Mouse (Mus musculus) MEL-GATA-1-ER (cell line): ENCODE data around the gene Sema6d.
A peak's percentile ranks its signal among the peaks of the same experiment; 100 is the strongest.

Experiments
- DNase-seq: peaks from one replicate; pipeline ENCODE4 v3.0.0-alpha.2; 2012; ENCODE audit warnings: low read depth; ENCODE audit errors: extremely low read depth

Gene Sema6d

DNA sequence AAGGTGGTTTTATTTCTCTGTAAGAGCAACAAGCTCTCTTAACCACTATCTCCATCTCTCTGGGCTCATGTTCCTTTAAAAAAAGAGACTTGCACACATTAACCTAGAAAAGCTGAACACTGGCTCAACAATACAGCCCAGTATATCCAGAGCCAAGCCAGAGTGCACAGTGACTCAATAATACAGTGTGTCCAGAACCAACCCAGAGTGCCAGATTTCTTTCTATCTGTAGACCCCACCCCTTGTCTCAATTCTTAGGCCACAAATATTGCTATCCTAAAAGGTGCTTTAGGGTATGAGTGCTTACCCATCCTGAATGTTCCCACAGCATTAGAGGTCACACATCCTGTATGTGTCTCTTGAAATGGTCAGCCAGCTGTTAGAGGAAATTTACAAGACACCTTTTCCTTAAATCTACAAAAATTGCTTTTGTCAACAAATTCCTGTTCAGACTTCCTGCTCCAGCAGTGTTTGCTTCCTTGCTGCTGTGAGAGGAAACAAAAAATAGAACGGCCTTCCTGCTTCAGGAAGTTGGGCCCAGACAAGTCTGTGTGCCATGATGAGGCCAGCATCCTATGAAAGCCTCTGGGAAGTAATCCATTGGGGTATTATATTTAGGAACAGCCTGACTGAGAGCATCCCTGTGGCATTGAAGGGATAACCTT, 465.1 kb downstream of the Sema6d start:
- no peak for DNase-seq

DNA sequence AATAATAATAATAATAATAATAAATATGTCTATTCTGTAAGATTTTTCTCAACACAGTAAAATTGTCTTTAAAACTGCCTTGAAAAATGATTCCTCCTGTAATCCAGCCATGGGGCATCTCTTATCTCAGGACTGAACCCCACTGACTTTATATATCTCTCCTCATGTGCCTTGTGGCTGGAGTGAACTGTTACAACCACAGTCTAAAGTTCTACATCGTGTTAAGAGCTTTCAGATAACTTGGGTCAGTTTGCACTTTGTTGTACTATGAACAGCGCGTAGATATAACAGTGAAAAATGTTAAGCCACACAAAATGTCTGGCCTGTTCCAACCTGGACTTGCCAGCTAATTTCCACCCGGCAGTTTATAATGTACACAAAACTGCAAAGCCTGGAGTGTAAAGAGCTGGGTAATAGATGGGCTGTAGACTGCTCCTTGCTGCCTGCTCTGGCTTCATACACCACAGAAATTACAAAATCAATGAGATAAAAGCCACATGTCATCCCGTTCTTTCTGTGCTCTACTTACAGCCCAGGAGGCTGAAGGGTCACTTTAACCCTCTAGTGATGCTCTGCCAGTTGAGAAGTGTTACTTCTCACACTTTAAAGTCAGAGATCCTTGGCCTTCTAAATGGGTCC, 467.2 kb downstream of the Sema6d start:
- no peak for DNase-seq

DNA sequence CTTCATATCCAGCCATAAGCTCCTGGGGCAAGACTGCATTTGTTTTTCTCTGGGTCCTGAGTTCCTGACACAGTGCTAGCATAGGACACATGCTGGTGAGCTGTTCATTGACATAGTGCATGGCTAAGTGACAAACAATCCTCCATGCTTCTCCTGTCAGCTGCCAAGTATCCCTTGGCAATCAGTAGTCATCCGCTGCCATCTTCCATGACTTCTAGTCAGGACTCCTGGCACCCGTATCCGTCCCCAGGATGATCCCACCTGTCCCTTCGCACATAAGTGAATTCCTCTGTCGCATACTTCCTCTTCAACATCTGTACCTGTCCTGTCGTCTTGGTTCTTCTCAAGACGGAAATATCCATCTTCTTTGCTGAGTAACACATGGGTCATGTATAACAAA, 468.3 kb downstream of the Sema6d start:
- DNase-seq, result no peak

DNA sequence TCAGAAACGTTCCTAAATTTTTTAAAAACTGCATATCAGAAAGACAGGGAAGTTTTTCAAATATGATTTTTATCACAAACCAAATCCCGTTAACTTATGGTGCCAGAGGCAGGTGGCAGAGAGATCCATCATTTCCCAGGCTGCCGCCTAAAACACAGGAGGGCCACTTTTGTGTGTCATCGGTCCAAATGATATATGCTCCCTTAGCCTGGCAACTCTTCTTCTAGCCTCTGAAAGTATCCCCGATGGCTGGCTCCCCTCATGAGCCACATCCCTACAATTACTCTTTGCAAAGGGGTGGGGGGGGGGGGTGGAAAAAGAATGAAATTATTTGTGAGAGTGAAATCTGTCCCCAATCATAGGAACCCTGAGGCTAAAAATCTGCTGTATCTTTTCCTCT, 471.9 kb downstream of the Sema6d start:
- DNase-seq, result no peak

DNA sequence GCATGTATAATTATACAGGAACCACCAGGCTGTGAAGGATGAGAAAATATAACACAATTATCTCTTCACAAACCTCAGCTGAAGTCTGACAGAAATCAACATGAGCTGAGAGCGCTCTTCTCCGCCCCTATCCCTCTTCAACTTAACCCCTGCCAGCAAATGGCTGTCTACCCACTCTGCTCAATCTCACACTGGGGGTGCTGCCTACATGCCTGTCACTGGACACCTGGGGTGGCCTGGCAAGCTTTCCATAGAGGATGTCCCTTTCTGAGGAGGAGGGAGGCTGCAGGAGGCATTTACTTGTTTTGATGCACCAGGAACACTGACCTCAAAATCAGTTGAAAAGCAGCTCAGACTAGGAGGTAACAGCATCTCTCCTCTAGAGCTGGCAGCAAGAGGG, 472.3 kb downstream of the Sema6d start:
- DNase-seq, result no peak

DNA sequence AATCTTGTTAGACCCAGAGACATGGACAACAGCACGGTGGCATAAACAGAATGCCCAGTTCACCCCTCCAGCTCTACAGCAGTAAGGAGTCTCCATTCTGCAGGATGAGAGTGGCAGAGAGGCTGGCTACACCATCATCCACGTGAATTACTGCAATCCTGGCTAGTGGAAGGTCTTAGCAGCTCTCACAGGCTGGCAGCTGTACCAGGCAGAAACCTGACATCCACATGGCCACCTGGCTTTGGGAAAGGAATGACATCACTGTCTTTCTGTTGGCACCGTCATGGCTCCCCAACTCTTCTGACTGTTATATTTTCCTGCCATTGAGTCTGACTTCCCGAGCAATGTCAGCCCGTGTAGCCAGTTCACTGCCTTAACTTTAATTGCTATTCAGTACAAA, 474.0 kb downstream of the Sema6d start:
- DNase-seq, result no peak

DNA sequence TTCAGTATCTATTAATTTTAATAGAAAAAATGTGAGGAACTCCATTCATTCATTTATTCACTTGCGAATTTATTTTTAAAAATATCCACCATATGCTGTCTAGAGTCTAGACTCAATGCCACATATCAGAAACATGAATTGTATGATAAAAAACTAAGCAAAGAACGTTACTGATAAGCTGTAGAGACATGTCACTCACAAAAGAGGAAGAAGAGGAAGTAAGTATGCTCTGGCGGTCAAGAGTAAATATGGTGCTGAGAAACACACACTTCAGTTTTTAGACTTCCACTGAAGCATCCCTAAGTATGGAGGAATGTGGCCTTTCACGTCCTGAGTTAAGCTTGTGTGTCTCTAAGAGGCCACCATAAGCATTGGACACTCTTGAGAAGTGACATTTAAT, 484.0 kb downstream of the Sema6d start:
- DNase-seq, result peak; percentile 11

DNA sequence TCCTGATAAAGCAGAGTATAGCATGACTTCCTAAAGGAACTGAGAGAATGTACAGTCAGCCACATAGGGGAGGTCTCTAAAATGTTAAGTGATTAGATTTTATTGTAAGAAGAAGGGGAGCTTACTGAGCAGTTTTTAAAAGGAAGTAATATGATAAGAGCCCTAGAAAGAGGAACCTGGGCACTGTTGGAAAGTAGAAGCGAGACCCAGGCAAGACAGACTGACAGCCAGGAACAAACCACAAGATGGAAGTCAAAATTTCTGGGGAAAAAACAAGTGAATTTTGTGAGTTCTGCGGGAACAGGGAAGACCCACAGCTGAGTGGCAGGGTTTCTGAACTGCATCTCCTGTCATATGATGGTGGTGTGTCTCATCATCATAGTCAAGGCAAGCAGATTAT, 486.3 kb downstream of the Sema6d start:
- peak; percentile 65 for DNase-seq

DNA sequence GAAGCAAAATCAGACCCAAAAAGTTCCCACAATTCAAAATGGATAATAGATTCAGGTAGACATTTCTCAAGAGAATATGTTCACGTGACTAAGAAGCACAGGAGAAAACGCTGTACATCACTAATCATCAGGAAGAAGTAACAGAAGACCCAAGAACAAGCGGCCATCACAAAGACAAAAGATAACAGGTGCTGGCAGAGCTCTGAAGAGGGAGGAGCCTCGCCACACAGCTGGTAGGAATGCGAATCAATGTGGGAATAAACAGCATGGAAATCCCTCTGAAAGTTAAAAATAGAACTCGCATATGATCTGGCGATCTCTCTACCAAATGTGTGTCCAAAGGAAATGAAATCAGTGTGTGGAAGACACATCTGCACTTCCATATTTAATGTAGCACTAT, 493.8 kb downstream of the Sema6d start:
- DNase-seq, result no peak

DNA sequence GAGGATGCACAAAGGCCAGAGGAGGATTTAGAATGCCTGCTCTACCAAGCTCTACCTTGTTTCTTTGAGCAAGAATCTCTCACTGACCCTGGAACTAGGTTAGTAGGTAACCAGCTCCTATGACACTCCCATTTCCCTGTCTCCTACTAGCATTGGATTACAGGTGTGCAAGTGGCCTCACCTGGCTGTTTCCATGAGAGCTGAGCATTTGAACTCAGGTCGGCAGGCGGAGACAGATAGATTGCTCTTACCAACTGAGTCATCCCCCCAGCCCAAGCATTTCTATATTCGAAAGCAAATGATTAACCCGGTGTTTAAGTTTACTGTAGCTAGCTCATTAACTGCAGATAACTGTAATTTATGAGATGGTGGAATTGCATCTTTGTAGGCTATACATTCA, 503.0 kb downstream of the Sema6d start:
- DNase-seq, result no peak

DNA sequence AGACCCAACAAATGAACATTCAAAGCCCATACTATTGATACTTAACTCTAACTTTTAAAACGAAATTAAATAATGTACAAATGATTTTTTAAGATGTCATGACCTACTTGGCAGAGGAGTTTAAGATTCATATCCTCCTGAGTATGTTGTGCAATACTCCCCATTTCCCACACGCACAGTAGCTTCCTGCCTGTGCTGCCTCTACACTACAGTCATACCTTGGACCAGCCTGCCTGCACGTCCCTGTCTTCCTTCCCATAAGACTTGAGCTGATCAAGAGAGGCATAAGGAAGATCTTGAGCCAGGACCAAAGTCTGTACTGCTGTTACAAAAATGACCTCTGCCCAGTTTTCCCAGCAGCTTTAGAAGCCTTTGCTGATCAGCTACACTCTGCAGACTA, 509.2 kb downstream of the Sema6d start:
- DNase-seq, result no peak

DNA sequence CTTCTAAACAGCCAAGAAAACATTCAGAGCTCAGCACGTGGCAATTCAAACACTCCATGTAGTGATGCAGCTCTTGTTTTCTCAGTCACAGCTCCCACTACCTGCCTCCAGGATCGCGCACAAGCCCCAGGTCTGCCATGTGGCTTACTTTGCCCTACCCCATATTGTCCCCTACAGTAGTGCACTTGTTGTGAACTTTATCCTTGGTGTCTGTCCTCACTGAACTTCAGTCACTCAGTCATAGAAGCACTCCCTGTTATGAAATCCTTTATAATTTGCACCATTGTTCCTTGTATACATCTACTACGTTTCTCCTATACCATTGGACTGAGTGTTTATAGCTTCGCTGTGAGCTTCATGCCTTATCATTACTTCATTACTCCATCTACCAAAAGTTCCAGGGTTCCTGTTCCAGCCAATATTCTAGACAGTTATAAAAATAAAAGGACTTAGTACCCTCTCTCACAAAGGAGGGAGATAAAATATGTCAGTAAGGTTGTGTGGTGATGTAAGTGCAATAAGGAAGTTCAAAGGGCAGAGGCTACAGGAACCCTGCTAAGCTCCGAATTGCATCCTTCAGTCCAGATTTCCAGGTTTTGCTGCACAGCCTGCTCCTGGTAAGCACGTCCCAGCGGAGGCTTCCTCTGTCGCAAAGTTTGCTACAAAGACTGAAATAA, 512.1 kb downstream of the Sema6d start:
- no peak for DNase-seq

DNA sequence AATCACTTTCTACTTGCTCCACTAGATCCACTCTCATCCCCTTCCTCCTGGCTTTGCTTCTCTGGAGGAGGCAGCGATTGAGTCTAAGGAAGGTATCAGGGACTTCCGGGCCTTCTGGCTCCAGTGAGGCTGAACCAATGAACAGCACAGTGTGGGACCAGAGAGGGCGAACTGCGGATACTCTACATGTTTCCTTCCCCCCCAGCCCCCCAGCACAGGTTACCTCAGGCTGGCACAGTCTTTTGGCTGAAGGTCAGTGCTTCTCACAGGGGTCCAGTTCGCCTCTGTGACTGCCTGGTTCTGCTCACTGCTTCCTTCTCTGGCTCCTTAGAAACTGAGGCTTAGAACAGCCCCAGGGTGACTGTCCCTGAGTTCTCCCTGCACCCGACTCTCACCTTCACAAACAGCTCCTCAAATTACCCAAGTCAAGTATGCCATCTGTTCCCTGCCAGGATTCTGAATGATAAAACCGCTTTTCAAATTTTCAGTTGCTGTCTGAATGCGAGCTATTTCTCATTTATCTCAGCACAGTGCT, 512.7 kb downstream of the Sema6d start:
- DNase-seq, result no peak

DNA sequence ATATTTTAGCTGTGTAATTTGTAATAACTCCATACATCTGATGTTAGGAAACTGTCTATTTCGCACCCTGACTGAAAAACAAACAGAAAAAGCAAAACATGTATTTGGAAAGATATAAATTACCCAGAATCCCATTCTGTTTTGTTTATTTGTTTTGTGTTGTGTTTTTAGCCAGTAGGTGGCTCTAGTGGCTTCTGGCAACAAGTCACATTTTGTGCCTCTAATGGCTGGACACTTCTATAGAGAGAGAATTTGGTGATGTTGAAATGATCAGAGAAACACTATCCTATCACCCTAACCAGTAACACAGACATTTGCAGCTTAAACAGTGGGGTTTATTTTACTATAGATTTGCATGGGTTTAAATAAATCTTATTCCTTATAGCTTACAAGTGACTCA, 515.6 kb downstream of the Sema6d start:
- no peak for DNase-seq

DNA sequence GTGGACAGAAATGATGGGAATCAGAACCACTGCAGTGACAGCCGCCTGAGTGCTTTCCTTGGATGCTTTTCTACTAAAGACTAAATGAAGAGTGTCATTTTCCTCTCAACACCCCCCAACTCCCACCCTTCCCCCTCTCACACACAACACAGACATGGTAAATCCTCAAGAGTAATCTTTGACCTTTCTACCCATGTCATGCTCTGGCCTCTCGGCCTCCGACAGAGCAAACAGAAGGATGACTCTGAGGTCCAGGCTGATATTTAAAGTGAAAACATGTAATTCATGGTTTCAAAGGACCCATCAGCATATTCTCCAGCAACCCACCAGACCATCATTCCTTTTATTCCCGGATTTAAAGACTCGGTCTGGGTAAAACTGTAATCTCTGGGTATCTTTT, 518.2 kb downstream of the Sema6d start:
- DNase-seq, result no peak

DNA sequence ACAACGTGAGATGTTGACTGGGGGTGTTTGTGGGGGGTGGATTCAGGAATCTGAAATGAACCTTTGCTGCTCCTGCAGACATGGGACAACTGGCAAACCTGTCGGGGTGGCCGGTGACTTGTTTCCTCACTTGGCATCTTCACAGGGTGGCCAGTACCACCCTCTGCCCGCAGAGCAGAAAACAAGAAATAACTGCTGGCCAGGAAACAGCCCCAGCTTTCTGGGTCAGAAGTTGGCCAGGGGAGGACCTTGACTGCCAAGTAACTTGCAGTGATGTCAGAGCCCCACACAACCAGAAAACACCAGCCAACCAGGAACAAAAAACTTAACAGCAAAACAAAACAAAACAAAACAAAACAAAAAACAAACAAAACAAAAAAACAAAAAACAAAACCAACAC, 518.8 kb downstream of the Sema6d start:
- no peak for DNase-seq

DNA sequence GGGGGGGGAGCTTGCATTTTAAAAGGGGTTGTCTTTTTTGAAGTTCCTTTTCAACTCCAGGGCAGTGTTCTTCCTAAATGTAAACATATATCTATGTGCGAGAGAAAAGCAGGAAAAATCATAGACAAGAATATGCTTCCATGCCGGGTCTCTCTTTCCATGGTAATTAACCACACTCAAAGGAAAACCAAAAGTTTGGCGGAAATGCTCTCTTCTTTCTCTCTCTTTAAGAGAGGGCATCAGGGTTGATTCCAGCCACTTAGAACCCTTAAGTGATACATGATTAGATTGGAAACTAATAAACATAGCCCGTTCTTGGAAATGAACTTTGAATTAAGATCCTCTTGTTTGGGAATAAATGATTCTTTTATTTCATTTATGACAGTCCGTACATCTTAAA, 519.2 kb downstream of the Sema6d start:
- no peak for DNase-seq

DNA sequence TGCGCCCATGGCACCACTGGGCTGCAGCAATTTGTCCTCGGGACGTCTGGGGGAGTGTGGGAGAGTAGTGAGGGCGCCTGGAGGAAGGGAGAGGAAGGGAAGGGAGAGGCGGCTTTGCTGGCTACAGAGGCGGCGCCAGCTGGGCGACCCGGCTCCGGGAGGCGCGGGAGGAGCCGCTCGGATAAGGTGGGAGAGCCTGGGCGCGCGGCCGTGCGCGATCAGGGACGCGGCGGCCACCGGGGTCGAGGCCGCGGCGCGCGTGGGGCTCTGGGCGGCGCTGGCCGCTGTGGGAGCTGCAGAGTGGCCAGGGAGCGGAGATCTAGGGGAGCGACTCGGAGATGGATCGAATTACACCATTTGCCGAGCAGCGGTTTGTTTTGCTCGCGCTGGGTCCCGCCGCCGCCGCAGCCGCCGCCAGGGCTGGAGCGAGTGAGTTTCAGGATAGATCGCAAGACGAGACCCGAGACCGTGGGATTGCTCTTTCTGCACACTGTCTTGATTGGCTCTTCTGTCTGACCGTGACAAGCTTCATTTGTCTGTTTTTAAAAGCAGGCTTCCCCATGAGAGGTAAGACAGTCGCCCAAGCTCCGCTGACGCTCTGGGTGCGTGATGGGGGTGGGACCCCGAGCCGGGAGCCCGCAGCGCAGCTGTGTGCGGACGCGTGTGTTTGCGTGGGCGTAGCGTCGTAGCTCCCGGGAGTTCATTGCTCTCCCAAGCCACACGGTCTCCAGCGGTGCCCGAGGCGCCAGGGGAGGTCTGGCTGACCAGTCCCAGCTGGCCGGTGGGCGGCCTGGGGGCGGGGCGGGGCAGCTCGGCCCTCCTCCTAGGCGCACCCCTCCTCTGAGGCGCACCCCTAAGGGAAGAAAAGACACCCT, 520.2 kb downstream of the Sema6d start:
- no peak for DNase-seq

DNA sequence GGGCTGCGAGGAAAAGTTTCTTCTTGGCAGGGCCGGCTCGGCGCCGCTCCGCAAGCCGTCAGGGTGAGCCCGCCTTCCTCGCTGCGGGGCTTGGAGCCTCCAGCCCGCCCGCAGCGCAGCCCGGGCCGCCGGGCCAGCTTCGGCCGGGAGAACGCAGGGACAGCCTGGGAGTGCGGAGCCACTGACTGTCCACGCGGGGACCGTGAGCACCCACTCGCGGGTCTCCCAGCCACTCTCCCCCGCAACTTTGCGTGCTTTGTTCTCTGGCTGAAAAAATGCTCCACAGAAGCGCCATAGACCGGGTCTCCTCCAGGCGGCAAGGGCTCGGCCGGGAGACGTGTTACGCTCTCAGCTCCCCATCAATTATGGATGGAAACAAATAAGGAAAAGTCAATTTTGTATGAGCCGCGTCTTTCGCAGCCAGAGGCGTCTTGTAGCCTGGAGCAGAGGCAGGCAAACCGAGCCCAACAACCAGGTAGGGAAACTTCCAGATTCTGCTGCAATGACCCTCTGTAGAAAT, 520.9 kb downstream of the Sema6d start:
- DNase-seq, result no peak

DNA sequence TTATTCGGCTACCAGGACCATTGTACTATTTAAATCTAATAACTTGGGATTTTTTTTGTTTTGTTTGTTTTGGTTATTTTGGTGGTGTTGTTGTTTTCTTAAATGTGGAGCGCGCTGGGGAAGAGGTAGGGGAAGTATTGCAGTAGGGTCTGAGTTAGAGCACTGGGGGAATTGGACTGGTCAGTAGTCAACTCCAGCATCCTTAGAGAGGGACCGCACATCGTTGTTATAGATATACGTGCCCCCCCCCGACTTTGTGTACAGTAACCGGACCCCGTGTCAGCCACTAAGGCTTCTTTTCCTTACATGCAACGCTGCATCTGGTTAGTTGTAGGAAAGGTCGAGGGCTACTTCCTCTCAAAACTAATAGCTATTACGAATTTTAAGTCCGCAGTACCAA, 521.5 kb downstream of the Sema6d start:
- no peak for DNase-seq

DNA sequence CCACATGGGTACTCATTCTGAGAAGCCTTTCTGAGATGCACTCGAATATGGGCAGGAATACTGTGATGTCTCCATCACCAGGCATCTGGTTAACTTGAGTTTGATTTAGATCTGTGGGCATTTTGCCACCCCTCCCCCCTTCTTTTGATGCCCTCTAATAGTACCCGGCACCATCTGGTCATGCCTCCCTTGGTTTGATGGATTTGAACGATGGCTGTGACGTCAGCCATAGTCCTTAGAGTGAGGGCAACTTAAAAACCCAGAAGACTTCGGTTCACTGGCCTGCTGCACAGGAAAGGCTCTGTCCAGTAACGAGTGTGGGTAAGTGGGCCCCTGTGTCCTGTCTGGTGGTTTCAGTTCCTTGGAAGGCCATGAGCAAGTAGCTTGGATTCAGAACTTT, 522.5 kb downstream of the Sema6d start:
- no peak for DNase-seq
